Mouse (Mus musculus) erythroblast, adult 5-6 weeks (primary cell): ENCODE results near the gene Ggact. TPM values are rescaled to one million over a fixed set of nuclear protein-coding genes. Genes with fewer than 3 reads are reported as not detected.

Source experiments
- ATAC-seq: replicated peaks from 2 replicates; pipeline ENCODE4 v1.8.0; 2016; ENCODE audit warnings: moderate number of reproducible peaks, mild to moderate bottlenecking, moderate TSS enrichment, inconsistent platforms; ENCODE audit not compliant: poor library complexity, low FRiP score, severe bottlenecking
- total RNA-seq, 2 experiments: library from RNA; stranded (forward) in 1 of 2; stranded (reverse) in 1 of 2; fragments of 150-400 nt in 1 of 2; fragments of 200-764, 138-1000 nt in 1 of 2; gene quantifications; 2 replicates each; pipeline versions ENCODE4 v1.2.3 to v1.2.4; 2015 to 2017; ENCODE audit warnings: low replicate concordance in 2 of 2

The Ggact gene
- total RNA-seq, 2 experiments from 2014 or later: 4.6 TPM; not detected in 1

- ATAC-seq: no peak
Measured at GRCm38 (mm10) chr14:122788199-122788598, 125.4 kb downstream of the Ggact start.

GRCm38 (mm10) chr14:122784701-122785100 lies 128.9 kb downstream of the Ggact start:
- no peak for ATAC-seq

- no peak for ATAC-seq
Measured at GRCm38 (mm10) chr14:122766448-122766847, 147.1 kb downstream of the Ggact start.

Other genes starting within 250 kb of the Ggact start
- gene Tmtc4, start 70.3 kb upstream of the Ggact start, total RNA-seq (2015; ENCODE audit: low replicate concordance): 3.7 TPM in 1 of 2 replicates, not detected in the other
- 1.3 and 2.5 TPM in 2 replicates for gene Tmtc4, start 70.3 kb upstream of the Ggact start, total RNA-seq (2017; ENCODE audit: low replicate concordance)